Mouse (Mus musculus): ENCODE data around the gene Acsbg1.

Acsbg1 gene

DNA sequence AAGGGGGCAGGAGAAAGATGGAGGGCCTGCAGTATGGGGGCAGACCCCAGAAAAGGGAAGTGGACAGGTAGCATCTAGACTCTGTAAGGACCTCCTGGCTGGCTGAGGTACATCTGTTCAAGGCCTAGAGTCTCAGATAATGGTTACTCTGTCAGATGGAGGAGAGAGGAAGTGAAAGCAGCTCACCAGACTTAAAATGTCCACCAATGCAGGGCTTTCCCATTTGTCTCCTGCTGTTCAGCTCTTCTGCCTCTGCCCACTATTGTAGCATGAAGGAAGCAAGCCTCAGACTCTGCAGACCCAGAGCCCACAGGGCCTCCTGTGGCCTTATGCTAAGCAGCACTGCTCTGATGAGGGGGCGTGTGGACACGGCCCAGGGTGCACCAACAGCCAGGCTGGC, 106.6 kb downstream of the Acsbg1 start:
- no peak for DNase-seq (ENCODE audit: extremely low spot score, low read depth, low spot score)
